In the genomic region with DNA sequence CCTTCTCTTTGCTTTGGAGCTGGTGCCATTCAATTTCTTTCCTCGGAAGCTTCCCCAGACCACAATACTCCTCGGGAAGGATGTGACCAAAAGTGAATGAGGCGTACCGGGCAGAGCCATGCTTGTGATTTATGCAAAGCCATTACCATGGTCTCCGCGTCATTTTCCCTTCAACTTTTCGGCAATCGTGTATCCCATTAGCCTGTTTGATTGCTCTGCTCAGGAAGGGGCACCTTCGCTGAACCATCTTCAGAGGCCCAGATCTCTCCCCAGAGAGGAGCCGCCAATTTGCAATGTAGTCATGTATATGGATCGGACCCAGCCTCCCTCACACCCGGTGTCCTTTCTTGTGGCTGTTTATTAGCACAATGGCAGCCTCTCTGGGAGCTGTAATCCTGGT, we compare ENCODE assay signal across 20 mouse cellular contexts.
DNase-seq lines count a peak whose midpoint lies in the region; ATAC-seq lines count a peak whose summit lies in the region.
"Had no signal": no experiment of that assay in that cellular context is flagged by ENCODE, and none has a peak within 500 bp of the region (broad histone marks: within the 10 kb centered on the region; RNA-seq: fewer than 3 reads in every experiment).

No protein-coding gene starts in this region.

- H3K27ac ChIP-seq in forebrain, embryonic 10.5 days: peak overlapping the region; percentile 51
- H3K27ac ChIP-seq in forebrain, embryonic 16.5 days (ENCODE audit: low read length): no peak overlapping the region
- peak overlapping the region; percentile 15; the same call in 1 of the 2 replicates for H3K27ac ChIP-seq in limb, embryonic 13.5 days
- no peak overlapping the region for H3K27ac ChIP-seq in limb, embryonic 10.5 days
- no peak overlapping the region for H3K27ac ChIP-seq in neural tube, embryonic 12.5 days
- no peak overlapping the region for H3K27ac ChIP-seq in neural tube, embryonic 15.5 days (replicated peaks)
- H3K27ac ChIP-seq: embryonic facial prominence, embryonic 13.5 days; forebrain, embryonic 15.5 days; heart, adult 2 months; heart, embryonic 15.5 days had no signal

- WGBS in forebrain, embryonic 10.5 days: 85% methylated on average over 12 of the region's 12 CpGs
- WGBS in forebrain, embryonic 16.5 days: 59% methylated on average over 12 of the region's 12 CpGs
- 72% methylated on average over 12 of the region's 12 CpGs for WGBS in limb, embryonic 13.5 days
- WGBS in limb, embryonic 10.5 days: 82% methylated on average over 12 of the region's 12 CpGs
- 34% methylated on average over 12 of the region's 12 CpGs for WGBS in neural tube, embryonic 12.5 days
- 21% methylated on average over 12 of the region's 12 CpGs for WGBS in neural tube, embryonic 15.5 days

- H3K36me3 ChIP-seq in forebrain, embryonic 10.5 days (replicated peaks): peaks cover 17% of the 10 kb centered on the region
- no peaks in the 10 kb centered on the region; the same call in 1 of the 2 replicates for H3K36me3 ChIP-seq in forebrain, embryonic 16.5 days (ENCODE audit: control insufficient read depth, insufficient read depth)
- peaks cover 17% of the 10 kb centered on the region for H3K36me3 ChIP-seq in limb, embryonic 13.5 days
- peaks cover 6% of the 10 kb centered on the region; the same call in 1 of the 2 replicates for H3K36me3 ChIP-seq in limb, embryonic 10.5 days
- H3K36me3 ChIP-seq in neural tube, embryonic 12.5 days: peaks cover 21% of the 10 kb centered on the region
- no peaks in the 10 kb centered on the region for H3K36me3 ChIP-seq in neural tube, embryonic 15.5 days
- H3K36me3 ChIP-seq: forebrain, embryonic 15.5 days had no signal

- H3K9ac ChIP-seq in forebrain, embryonic 16.5 days (replicated peaks; ENCODE audit: low read depth, low read length): no peak overlapping the region
- no peak overlapping the region for H3K9ac ChIP-seq in limb, embryonic 13.5 days
- no peak overlapping the region for H3K9ac ChIP-seq in neural tube, embryonic 12.5 days
- no peak overlapping the region for H3K9ac ChIP-seq in neural tube, embryonic 15.5 days (replicated peaks)
- H3K9ac ChIP-seq: embryonic facial prominence, embryonic 13.5 days; forebrain, embryonic 15.5 days; heart, embryonic 15.5 days had no signal

- H3K4me1 ChIP-seq in forebrain, embryonic 10.5 days: peaks cover 55% of the 10 kb centered on the region
- H3K4me1 ChIP-seq in forebrain, embryonic 16.5 days (replicated peaks; ENCODE audit: control insufficient read depth, insufficient read depth, low read length): peaks cover 8% of the 10 kb centered on the region
- H3K4me1 ChIP-seq in limb, embryonic 13.5 days: peaks cover 50% of the 10 kb centered on the region
- peaks cover 37% of the 10 kb centered on the region for H3K4me1 ChIP-seq in limb, embryonic 10.5 days
- peaks cover 44% of the 10 kb centered on the region for H3K4me1 ChIP-seq in neural tube, embryonic 12.5 days
- peaks cover 45% of the 10 kb centered on the region for H3K4me1 ChIP-seq in neural tube, embryonic 15.5 days

- no peak for ATAC-seq in forebrain, embryonic 16.5 days
- no peak for ATAC-seq in limb, embryonic 13.5 days (ENCODE audit: low FRiP score, low read depth)
- 0 out of 2 replicates have a peak, but pooled peaks have one; percentile 22 for ATAC-seq in neural tube, embryonic 12.5 days (ENCODE audit: low FRiP score, low read depth)
- ATAC-seq in neural tube, embryonic 15.5 days (ENCODE audit: low FRiP score): no peak
- ATAC-seq: activated CD4-positive, CD25-positive, alpha-beta regulatory T cell, adult 4 months; CD4-positive, CD25-positive, alpha-beta regulatory T cell, adult 4 months; forebrain, embryonic 15.5 days had no signal

- no peaks in the 10 kb centered on the region for H3K27me3 ChIP-seq in forebrain, embryonic 10.5 days (ENCODE audit: poor library complexity, severe bottlenecking)
- H3K27me3 ChIP-seq in forebrain, embryonic 16.5 days (replicated peaks; ENCODE audit: control insufficient read depth, insufficient read depth, low read length): no peaks in the 10 kb centered on the region
- no peaks in the 10 kb centered on the region for H3K27me3 ChIP-seq in limb, embryonic 13.5 days
- no peaks in the 10 kb centered on the region for H3K27me3 ChIP-seq in limb, embryonic 10.5 days (ENCODE audit: low read depth, poor library complexity, severe bottlenecking)
- H3K27me3 ChIP-seq in neural tube, embryonic 12.5 days (replicated peaks): no peaks in the 10 kb centered on the region
- no peaks in the 10 kb centered on the region for H3K27me3 ChIP-seq in neural tube, embryonic 15.5 days (replicated peaks)
- H3K27me3 ChIP-seq: embryonic facial prominence, embryonic 13.5 days; forebrain, embryonic 15.5 days; heart, embryonic 15.5 days had no signal

- H3K4me3 ChIP-seq in forebrain, embryonic 10.5 days: no peak overlapping the region
- H3K4me3 ChIP-seq in forebrain, embryonic 16.5 days (replicated peaks; ENCODE audit: low read length): no peak overlapping the region
- no peak overlapping the region for H3K4me3 ChIP-seq in limb, embryonic 13.5 days
- H3K4me3 ChIP-seq in limb, embryonic 10.5 days: no peak overlapping the region
- no peak overlapping the region for H3K4me3 ChIP-seq in neural tube, embryonic 12.5 days
- H3K4me3 ChIP-seq in neural tube, embryonic 15.5 days (replicated peaks): no peak overlapping the region
- H3K4me3 ChIP-seq: embryonic facial prominence, embryonic 13.5 days; forebrain, embryonic 15.5 days; heart, adult 2 months; heart, embryonic 15.5 days had no signal

- H3K9me3 ChIP-seq in forebrain, embryonic 10.5 days: no peaks in the 10 kb centered on the region
- no peaks in the 10 kb centered on the region for H3K9me3 ChIP-seq in forebrain, embryonic 16.5 days (ENCODE audit: control insufficient read depth, low read length)
- H3K9me3 ChIP-seq in limb, embryonic 13.5 days: no peaks in the 10 kb centered on the region
- no peaks in the 10 kb centered on the region for H3K9me3 ChIP-seq in limb, embryonic 10.5 days (replicated peaks)
- no peaks in the 10 kb centered on the region for H3K9me3 ChIP-seq in neural tube, embryonic 12.5 days
- no peaks in the 10 kb centered on the region for H3K9me3 ChIP-seq in neural tube, embryonic 15.5 days (replicated peaks)
- H3K9me3 ChIP-seq: embryonic facial prominence, embryonic 13.5 days; forebrain, embryonic 15.5 days; heart, embryonic 15.5 days had no signal

- no peak for DNase-seq in forebrain, embryonic 10.5 days (ENCODE audit: extremely low spot score, low spot score)
- no peak for DNase-seq in limb, embryonic 10.5 days (ENCODE audit: low spot score)
- no peak for DNase-seq in urinary bladder, adult 2 months (ENCODE audit: low spot score)
- DNase-seq: adrenal gland, postnatal 14 days; B cell, adult 2 months; cerebellum, adult 11-12 months; cerebellum, adult 9-10 months; cerebellum, postnatal 25 days; gastrocnemius, postnatal 14 days; heart, adult 2 months had no signal

- no peak overlapping the region for H3K4me2 ChIP-seq in forebrain, embryonic 16.5 days (ENCODE audit: low read length)
- H3K4me2 ChIP-seq in limb, embryonic 13.5 days (replicated peaks): no peak overlapping the region
- H3K4me2 ChIP-seq in neural tube, embryonic 12.5 days (replicated peaks): no peak overlapping the region
- no peak overlapping the region for H3K4me2 ChIP-seq in neural tube, embryonic 15.5 days
- H3K4me2 ChIP-seq: embryonic facial prominence, embryonic 13.5 days; forebrain, embryonic 15.5 days; heart, embryonic 11.5 days; heart, embryonic 15.5 days had no signal

Comparison
In these comparisons a context has a peak if more than half of its experiments do, and no peak if none do; other contexts are left out.
1. H3K27ac ChIP-seq: peak in forebrain, embryonic 10.5 days (single experiment) and limb, embryonic 13.5 days (single experiment); none in forebrain, embryonic 16.5 days (single experiment), limb, embryonic 10.5 days (single experiment), neural tube, embryonic 12.5 days (single experiment) and neural tube, embryonic 15.5 days (single experiment).